Mouse (Mus musculus): ENCODE measurements around the gene Ostn. TPM values are rescaled to one million over a fixed set of nuclear protein-coding genes. Genes with fewer than 3 reads are reported as not detected.

The Ostn gene
- total RNA-seq, 2 experiments from 2014 or later: not detected

- no peak overlapping the region for H3K27ac ChIP-seq
- no peak overlapping the region for H3K4me3 ChIP-seq
- TF ChIP-seq CTCF (conservative IDR thresholded peaks at IDR 0.05): no peak
- DNase-seq (ENCODE audit: low spot score in 2 of 2): no peak
Measured at GRCm38 (mm10) chr16:27370700-27371099, 63.4 kb downstream of the Ostn start.

GRCm38 (mm10) chr16:27374139-27374538 lies 66.8 kb downstream of the Ostn start:
- DNase-seq (ENCODE audit: low spot score in 2 of 2): no peak
- Histone ChIP-seq H3K4me3 (no peak overlapping the region), H3K27ac (no peak overlapping the region)

GRCm38 (mm10) chr16:27375318-27375717 lies 68.0 kb downstream of the Ostn start:
- TF ChIP-seq CTCF (conservative IDR thresholded peaks at IDR 0.05): no peak
- Histone ChIP-seq H3K4me3 (no peak overlapping the region), H3K27ac (no peak overlapping the region)
- no peak for DNase-seq (ENCODE audit: low spot score in 2 of 2)

More at GRCm38 (mm10) chr16:27374139-27374538, 66.8 kb downstream of the Ostn start:
- TF ChIP-seq CTCF (conservative IDR thresholded peaks at IDR 0.05): no peak

- DNase-seq (ENCODE audit: low spot score in 2 of 2): no peak
- Histone ChIP-seq H3K4me3 (no peak overlapping the region), H3K27ac (no peak overlapping the region)
- no peak for TF ChIP-seq CTCF (conservative IDR thresholded peaks at IDR 0.05)
Measured at GRCm38 (mm10) chr16:27376556-27376955, 69.3 kb downstream of the Ostn start.

GRCm38 (mm10) chr16:27382217-27382616 lies 74.9 kb downstream of the Ostn start:
- no peak for DNase-seq (ENCODE audit: low spot score in 2 of 2)
- no peak overlapping the region for H3K4me3 ChIP-seq
- H3K27ac ChIP-seq: no peak overlapping the region
- TF ChIP-seq CTCF (conservative IDR thresholded peaks at IDR 0.05): no peak

GRCm38 (mm10) chr16:27384893-27385603 lies 77.8 kb downstream of the Ostn start:
- peak overlapping the region; percentile 79 for H3K27ac ChIP-seq
- no peak overlapping the region for H3K4me3 ChIP-seq
- no peak for TF ChIP-seq CTCF (conservative IDR thresholded peaks at IDR 0.05)
- DNase-seq (ENCODE audit: low spot score in 2 of 2): peak in 1 of 2 experiments; percentile 53

- no peak overlapping the region for H3K4me3 ChIP-seq
- TF ChIP-seq CTCF (conservative IDR thresholded peaks at IDR 0.05): no peak
- H3K27ac ChIP-seq: peak overlapping the region; percentile 79
- DNase-seq (ENCODE audit: low spot score in 2 of 2): no peak
Measured at GRCm38 (mm10) chr16:27385649-27386048, 78.4 kb downstream of the Ostn start.

GRCm38 (mm10) chr16:27386850-27387407 lies 79.6 kb downstream of the Ostn start:
- Histone ChIP-seq H3K27ac (no peak overlapping the region), H3K4me3 (no peak overlapping the region)
- DNase-seq (ENCODE audit: low spot score in 2 of 2): no peak
- no peak for TF ChIP-seq CTCF (conservative IDR thresholded peaks at IDR 0.05)

- peak overlapping the region; percentile 78 for H3K4me3 ChIP-seq
- no peak for DNase-seq (ENCODE audit: low spot score in 2 of 2)
- TF ChIP-seq CTCF (conservative IDR thresholded peaks at IDR 0.05): no peak
- peak overlapping the region; percentile 98 for H3K27ac ChIP-seq
Measured at GRCm38 (mm10) chr16:27387634-27388611, 80.6 kb downstream of the Ostn start.

- peak; percentile 64 to 70 for DNase-seq (ENCODE audit: low spot score in 2 of 2)
- TF ChIP-seq CTCF (conservative IDR thresholded peaks at IDR 0.05): no peak
- H3K4me3 ChIP-seq: peak within 1 kb of the TSS; percentile 78
- peak within 1 kb of the TSS; percentile 98 for H3K27ac ChIP-seq
Measured at GRCm38 (mm10) chr16:27388761-27389451, 81.6 kb downstream of the Ostn start, which contains the start of gene Ccdc50. Gene Ccdc50 (plus strand): TSS chr16:27388869.

- DNase-seq (ENCODE audit: low spot score in 2 of 2): no peak
- Histone ChIP-seq H3K27ac (peak overlapping the region; percentile 98), H3K4me3 (peak overlapping the region; percentile 78)
- no peak for TF ChIP-seq CTCF (conservative IDR thresholded peaks at IDR 0.05)
Measured at GRCm38 (mm10) chr16:27389534-27390282, 82.4 kb downstream of the Ostn start.

GRCm38 (mm10) chr16:27390306-27390705 lies 83.0 kb downstream of the Ostn start:
- DNase-seq (ENCODE audit: low spot score in 2 of 2): no peak
- Histone ChIP-seq H3K27ac (peak overlapping the region; percentile 98), H3K4me3 (peak overlapping the region; percentile 78)
- no peak for TF ChIP-seq CTCF (conservative IDR thresholded peaks at IDR 0.05)

Measured in layer of hippocampus, adult 2 months (tissue).